Mouse (Mus musculus) brain, embryonic 14.5 days (tissue): Measurements from ENCODE around the gene Fam84b.

Experiments
- CTCF ChIP-seq: fragments of 200-500 bp; IDR thresholded peaks from 2 replicates; pipeline ENCODE4 v1.5.1; 2012; ENCODE audit warnings: inconsistent platforms, mild to moderate bottlenecking, moderate library complexity, borderline replicate concordance; ENCODE audit not compliant: insufficient read depth, insufficient read length; ENCODE audit errors: extremely low read depth
- POLR2A ChIP-seq: fragments of 200-500 bp; IDR thresholded peaks from 2 replicates; pipeline ENCODE4 v1.6.1; 2012; ENCODE audit warnings: mild to moderate bottlenecking, inconsistent platforms, borderline replicate concordance; ENCODE audit not compliant: poor library complexity, insufficient read depth, insufficient read length, severe bottlenecking; ENCODE audit errors: extremely low read depth

- TF ChIP-seq CTCF (no peak), POLR2A (no peak)
Measured at GRCm38 (mm10) chr15:60832586-60832985, 21.0 kb downstream of the Fam84b start.
